Mouse (Mus musculus): ENCODE measurements at regions not wholly inside any gene's neighbourhood (a gene's known extent, or its start where the extent isn't known, plus 50 kb on each side); places are given as distances from the start of the nearest gene placed in this dataset.

GRCm38 (mm10) chr2:12765336-12765735 lies 158.5 kb upstream of the Pter start:
- no peak for DNase-seq (ENCODE audit: low spot score)
- H3K9me3 ChIP-seq (replicated peaks): no peaks in the 10 kb centered on the region
- no peaks in the 10 kb centered on the region for H3K4me1 ChIP-seq
- H3K36me3 ChIP-seq: no peaks in the 10 kb centered on the region
- H3K27ac ChIP-seq: no peak overlapping the region
- H3K27me3 ChIP-seq (ENCODE audit: low read depth, poor library complexity, severe bottlenecking): no peaks in the 10 kb centered on the region
- no peak overlapping the region for H3K4me3 ChIP-seq
- WGBS: 88% methylated on average over 2 of the region's 2 CpGs

- Histone ChIP-seq H3K27me3 (ENCODE audit: low read depth, poor library complexity, severe bottlenecking) (no peaks in the 10 kb centered on the region), H3K9me3 (replicated peaks) (no peaks in the 10 kb centered on the region), H3K4me3 (no peak overlapping the region), H3K4me1 (peaks cover 14% of the 10 kb centered on the region), H3K27ac (no peak overlapping the region), H3K36me3 (no peaks in the 10 kb centered on the region)
- no peak for DNase-seq (ENCODE audit: low spot score)
- WGBS: 12% methylated on average over 3 of the region's 3 CpGs
Observed at GRCm38 (mm10) chr2:12776866-12777265, 147.0 kb upstream of the Pter start.

- Histone ChIP-seq H3K36me3 (no peaks in the 10 kb centered on the region), H3K27me3 (ENCODE audit: low read depth, poor library complexity, severe bottlenecking) (no peaks in the 10 kb centered on the region), H3K4me1 (peaks cover 14% of the 10 kb centered on the region), H3K27ac (no peak overlapping the region), H3K9me3 (replicated peaks) (no peaks in the 10 kb centered on the region), H3K4me3 (no peak overlapping the region)
- 41% methylated on average over 2 of the region's 2 CpGs for WGBS
- DNase-seq (ENCODE audit: low spot score): no peak
Observed at GRCm38 (mm10) chr2:12777696-12778095, 146.1 kb upstream of the Pter start.

GRCm38 (mm10) chr2:12792596-12792995 lies 131.2 kb upstream of the Pter start:
- no peak for DNase-seq (ENCODE audit: low spot score)
- Histone ChIP-seq H3K4me1 (no peaks in the 10 kb centered on the region), H3K27me3 (ENCODE audit: low read depth, poor library complexity, severe bottlenecking) (no peaks in the 10 kb centered on the region), H3K4me3 (no peak overlapping the region), H3K9me3 (replicated peaks) (no peaks in the 10 kb centered on the region), H3K36me3 (no peaks in the 10 kb centered on the region), H3K27ac (no peak overlapping the region)
- WGBS: 61% methylated on average over 2 of the region's 2 CpGs

GRCm38 (mm10) chr2:12797615-12798169 lies 126.1 kb upstream of the Pter start:
- no peak for DNase-seq (ENCODE audit: low spot score)
- H3K27me3 ChIP-seq (ENCODE audit: low read depth, poor library complexity, severe bottlenecking): no peaks in the 10 kb centered on the region

GRCm38 (mm10) chr2:12799153-12799925 lies 124.5 kb upstream of the Pter start:
- WGBS: 91% methylated on average over 4 of the region's 4 CpGs
- no peaks in the 10 kb centered on the region for H3K4me1 ChIP-seq

More at GRCm38 (mm10) chr2:12797615-12798169, 126.1 kb upstream of the Pter start:
- Histone ChIP-seq H3K4me1 (no peaks in the 10 kb centered on the region), H3K4me3 (no peak overlapping the region), H3K36me3 (no peaks in the 10 kb centered on the region), H3K27ac (no peak overlapping the region), H3K9me3 (replicated peaks) (no peaks in the 10 kb centered on the region)
- WGBS: 84% methylated on average over 1 of the region's 1 CpGs

GRCm38 (mm10) chr2:12802667-12803066 lies 121.2 kb upstream of the Pter start:
- DNase-seq (ENCODE audit: low spot score): no peak
- Histone ChIP-seq H3K36me3 (no peaks in the 10 kb centered on the region), H3K4me3 (no peak overlapping the region), H3K27me3 (ENCODE audit: low read depth, poor library complexity, severe bottlenecking) (no peaks in the 10 kb centered on the region), H3K4me1 (no peaks in the 10 kb centered on the region), H3K27ac (no peak overlapping the region), H3K9me3 (replicated peaks) (no peaks in the 10 kb centered on the region)
- WGBS: 76% methylated on average over 1 of the region's 1 CpGs

More at GRCm38 (mm10) chr2:12799153-12799925, 124.5 kb upstream of the Pter start:
- Histone ChIP-seq H3K27me3 (ENCODE audit: low read depth, poor library complexity, severe bottlenecking) (no peaks in the 10 kb centered on the region), H3K36me3 (no peaks in the 10 kb centered on the region), H3K4me3 (no peak overlapping the region), H3K27ac (no peak overlapping the region), H3K9me3 (replicated peaks) (no peaks in the 10 kb centered on the region)
- no peak for DNase-seq (ENCODE audit: low spot score)

GRCm38 (mm10) chr2:12805096-12805495 lies 118.7 kb upstream of the Pter start:
- WGBS: 83% methylated on average over 2 of the region's 2 CpGs

GRCm38 (mm10) chr2:12808466-12808865 lies 115.4 kb upstream of the Pter start:
- Histone ChIP-seq H3K27ac (no peak overlapping the region), H3K27me3 (ENCODE audit: low read depth, poor library complexity, severe bottlenecking) (no peaks in the 10 kb centered on the region), H3K4me1 (no peaks in the 10 kb centered on the region), H3K9me3 (replicated peaks) (no peaks in the 10 kb centered on the region), H3K4me3 (no peak overlapping the region), H3K36me3 (no peaks in the 10 kb centered on the region)
- WGBS: 61% methylated on average over 5 of the region's 5 CpGs
- DNase-seq (ENCODE audit: low spot score): no peak

More at GRCm38 (mm10) chr2:12805096-12805495, 118.7 kb upstream of the Pter start:
- Histone ChIP-seq H3K27ac (no peak overlapping the region), H3K4me1 (no peaks in the 10 kb centered on the region), H3K4me3 (no peak overlapping the region), H3K9me3 (replicated peaks) (no peaks in the 10 kb centered on the region), H3K36me3 (no peaks in the 10 kb centered on the region), H3K27me3 (ENCODE audit: low read depth, poor library complexity, severe bottlenecking) (no peaks in the 10 kb centered on the region)
- DNase-seq (ENCODE audit: low spot score): no peak

GRCm38 (mm10) chr2:12815339-12815738 lies 108.5 kb upstream of the Pter start:
- no peaks in the 10 kb centered on the region for H3K9me3 ChIP-seq (replicated peaks)
- no peak overlapping the region for H3K27ac ChIP-seq
- H3K27me3 ChIP-seq (ENCODE audit: low read depth, poor library complexity, severe bottlenecking): no peaks in the 10 kb centered on the region
- WGBS: 93% methylated on average over 5 of the region's 5 CpGs
- no peaks in the 10 kb centered on the region for H3K36me3 ChIP-seq
- DNase-seq (ENCODE audit: low spot score): no peak
- H3K4me3 ChIP-seq: no peak overlapping the region
- H3K4me1 ChIP-seq: no peaks in the 10 kb centered on the region

- Histone ChIP-seq H3K4me3 (no peak overlapping the region), H3K27ac (no peak overlapping the region), H3K4me1 (no peaks in the 10 kb centered on the region), H3K9me3 (replicated peaks) (no peaks in the 10 kb centered on the region), H3K27me3 (ENCODE audit: low read depth, poor library complexity, severe bottlenecking) (no peaks in the 10 kb centered on the region), H3K36me3 (no peaks in the 10 kb centered on the region)
- 95% methylated on average over 1 of the region's 1 CpGs for WGBS
- DNase-seq (ENCODE audit: low spot score): no peak
Observed at GRCm38 (mm10) chr2:12825902-12826301, 97.9 kb upstream of the Pter start.

- Histone ChIP-seq H3K4me1 (no peaks in the 10 kb centered on the region), H3K9me3 (replicated peaks) (no peaks in the 10 kb centered on the region), H3K4me3 (no peak overlapping the region), H3K27me3 (ENCODE audit: low read depth, poor library complexity, severe bottlenecking) (no peaks in the 10 kb centered on the region), H3K36me3 (no peaks in the 10 kb centered on the region), H3K27ac (no peak overlapping the region)
- DNase-seq (ENCODE audit: low spot score): no peak
- 94% methylated on average over 3 of the region's 3 CpGs for WGBS
Observed at GRCm38 (mm10) chr2:12833579-12833978, 90.3 kb upstream of the Pter start.

- Histone ChIP-seq H3K4me3 (no peak overlapping the region), H3K27me3 (ENCODE audit: low read depth, poor library complexity, severe bottlenecking) (no peaks in the 10 kb centered on the region), H3K4me1 (no peaks in the 10 kb centered on the region), H3K27ac (no peak overlapping the region), H3K9me3 (replicated peaks) (no peaks in the 10 kb centered on the region), H3K36me3 (no peaks in the 10 kb centered on the region)
- no peak for DNase-seq (ENCODE audit: low spot score)
Observed at GRCm38 (mm10) chr2:12866543-12866942, 57.3 kb upstream of the Pter start.
